Mouse (Mus musculus) effector memory CD4-positive, alpha-beta T cell, adult 7 months (primary cell): ENCODE measurements around the gene Gm13762. TPM values are rescaled to one million over a fixed set of nuclear protein-coding genes. Genes with fewer than 3 reads are reported as not detected.

Experiments
- polyA plus RNA-seq: library from polyadenylated mRNA; unstranded; fragments of 100-300 nt; shearing (Covaris generic); gene quantifications from one replicate; pipeline ENCODE4 v1.2.1, GENCODE M21; 2017

Gene Gm13762
- polyA plus RNA-seq: not detected

GRCm38 (mm10) chr2:88980181-88980580, at the start of gene Gm13762:
Gm13762 (minus strand) TSS chr2:88980281.

GRCm38 (mm10) chr2:89018240-89018639, 38.2 kb upstream of the Gm13762 start, which contains the start of gene Olfr1216:
Olfr1216 (minus strand) TSS chr2:89018340.

DNA sequence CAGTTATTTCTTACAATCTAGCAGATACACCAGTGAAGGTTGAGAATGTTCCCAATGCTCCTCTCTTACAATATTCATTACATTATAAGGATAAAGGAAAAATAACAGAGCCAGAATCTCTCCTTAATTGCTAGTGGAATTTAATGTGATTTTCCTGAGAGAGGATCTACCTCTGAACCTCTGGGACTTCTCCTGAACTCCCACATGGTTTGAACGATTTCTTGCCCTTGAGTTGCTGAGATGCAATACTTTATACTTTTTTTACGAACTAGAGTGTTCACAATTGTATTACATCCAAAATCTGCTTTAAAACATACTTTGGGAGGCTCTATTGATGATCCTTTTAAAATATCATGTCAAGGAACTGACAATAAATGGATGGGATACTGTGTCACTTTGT, 26.8 kb upstream of the Gm13762 start, which contains the start of gene Olfr1215:
Olfr1215 (minus strand) TSS at position 101 of the 400 bp plus-strand sequence.

DNA sequence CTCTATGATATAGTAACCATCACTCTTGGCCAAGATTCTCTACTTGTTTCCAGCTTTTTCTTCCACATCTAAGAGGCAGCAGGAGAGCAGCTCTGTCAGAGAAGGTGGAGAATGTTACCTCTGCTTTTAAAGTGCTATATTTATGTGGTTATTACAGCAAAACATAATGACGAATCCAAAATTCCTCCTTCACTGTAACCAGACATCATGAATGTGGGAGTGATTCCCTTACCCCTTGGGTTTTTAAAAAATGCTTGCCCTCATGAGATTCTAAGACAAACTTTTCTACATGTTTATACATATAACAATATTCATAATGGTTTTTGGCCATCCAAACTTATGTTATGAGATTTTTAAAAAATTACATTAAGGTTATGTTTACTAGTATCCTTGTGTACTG, 12.5 kb upstream of the Gm13762 start, which contains the start of gene Olfr1214:
Olfr1214 (minus strand) TSS at position 101 of the 400 bp plus-strand sequence.

GRCm38 (mm10) chr2:88953669-88954068, 26.4 kb downstream of the Gm13762 start, which contains the start of gene Olfr1212:
Olfr1212 (plus strand) TSS chr2:88953969.

DNA sequence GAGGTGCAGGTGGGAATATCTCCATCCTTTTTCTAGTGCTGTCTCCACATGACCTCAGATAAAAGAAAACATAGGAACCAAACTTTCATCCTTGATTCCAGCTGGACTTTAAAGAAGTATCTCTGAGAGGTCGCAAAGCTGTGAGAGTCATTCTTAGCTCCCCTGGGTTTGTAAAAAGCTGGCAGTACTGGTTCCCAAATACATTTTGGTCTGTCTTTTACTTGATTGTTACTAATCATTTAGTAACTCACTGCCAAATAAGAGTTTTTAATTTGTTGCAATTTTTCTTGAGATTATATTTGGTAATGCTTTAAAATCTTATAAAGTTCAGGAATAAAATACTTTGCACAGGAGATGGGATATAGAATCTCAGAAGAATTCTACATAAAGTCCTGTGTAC, 42.1 kb downstream of the Gm13762 start, which contains the start of gene Olfr1211:
Olfr1211 (minus strand) TSS at position 101 of the 400 bp plus-strand sequence.

Other genes with a start within 250 kb of the Gm13762 start
- gene Olfr1197, start 247.9 kb downstream of the Gm13762 start, polyA plus RNA-seq: not detected
- gene Olfr1198, start 228.9 kb downstream of the Gm13762 start, polyA plus RNA-seq: not detected
- gene Olfr1199, start 219.8 kb downstream of the Gm13762 start, polyA plus RNA-seq: not detected
- gene Olfr1200, start 209.8 kb downstream of the Gm13762 start, polyA plus RNA-seq: not detected
- gene Olfr1201, start 187.2 kb downstream of the Gm13762 start, polyA plus RNA-seq: not detected
- not detected for gene Olfr1202, start 165.8 kb downstream of the Gm13762 start, polyA plus RNA-seq
- gene Olfr1205, start 150.5 kb downstream of the Gm13762 start, polyA plus RNA-seq: not detected
- gene Olfr1204, start 131.0 kb downstream of the Gm13762 start, polyA plus RNA-seq: not detected
- gene Olfr1206, start 117.0 kb downstream of the Gm13762 start, polyA plus RNA-seq: not detected
- not detected for gene Olfr1208, start 78.0 kb downstream of the Gm13762 start, polyA plus RNA-seq
- gene Olfr1209, start 65.1 kb downstream of the Gm13762 start, polyA plus RNA-seq: not detected
- gene Olfr1211, start 42.2 kb downstream of the Gm13762 start, polyA plus RNA-seq: not detected
- not detected for gene Olfr1212, start 26.3 kb downstream of the Gm13762 start, polyA plus RNA-seq
- not detected for gene Olfr1214, start 12.4 kb upstream of the Gm13762 start, polyA plus RNA-seq
- 0.15 TPM for gene Olfr1215, start 26.7 kb upstream of the Gm13762 start, polyA plus RNA-seq
- not detected for gene Olfr1216, start 38.1 kb upstream of the Gm13762 start, polyA plus RNA-seq
- gene Olfr1217, start 51.8 kb upstream of the Gm13762 start, polyA plus RNA-seq: not detected
- gene Olfr1218, start 80.9 kb upstream of the Gm13762 start, polyA plus RNA-seq: not detected
- not detected for gene Olfr1219, start 103.2 kb upstream of the Gm13762 start, polyA plus RNA-seq
- 0.15 TPM for gene Olfr1220, start 126.6 kb upstream of the Gm13762 start, polyA plus RNA-seq
- not detected for gene Olfr1221, start 137.0 kb upstream of the Gm13762 start, polyA plus RNA-seq
- gene Olfr1222, start 152.8 kb upstream of the Gm13762 start, polyA plus RNA-seq: not detected
- not detected for gene Olfr1223, start 171.3 kb upstream of the Gm13762 start, polyA plus RNA-seq
- gene Olfr1224-ps1, start 183.8 kb upstream of the Gm13762 start, polyA plus RNA-seq: not detected
- not detected for gene Olfr1225, start 194.4 kb upstream of the Gm13762 start, polyA plus RNA-seq
- 0.10 TPM for gene Olfr1226, start 219.8 kb upstream of the Gm13762 start, polyA plus RNA-seq